Mouse (Mus musculus) midbrain, embryonic 12.5 days (tissue): ENCODE measurements around the gene Smim7. TPM values are rescaled to one million over a fixed set of nuclear protein-coding genes. Genes with fewer than 3 reads are reported as not detected.

ENCODE experiments used
- ATAC-seq: fragments of 200-750 bp; cut with Nextera tagmentation; 2 replicates; pipeline ENCODE4 v1.8.0; 2017; ENCODE audit warnings: low read depth, moderate TSS enrichment, moderate library complexity; ENCODE audit not compliant: low FRiP score
- H3K27ac ChIP-seq: fragments of 300-500 bp; sonication (generic); replicated peaks from 2 replicates; pipeline ENCODE4 v1.5.1; 2016; ENCODE audit warnings: mild to moderate bottlenecking
- H3K27me3 ChIP-seq: fragments of 300-500 bp; sonication (generic); 2 replicates; pipeline ENCODE4 v1.6.1; 2016; ENCODE audit warnings: mild to moderate bottlenecking
- H3K36me3 ChIP-seq: fragments of 300-500 bp; sonication (generic); 2 replicates; pipeline ENCODE4 v1.6.1; 2016
- H3K4me1 ChIP-seq: fragments of 300-500 bp; sonication (generic); 2 replicates; pipeline ENCODE4 v1.6.1; 2016
- H3K4me2 ChIP-seq: fragments of 300-500 bp; sonication (generic); replicated peaks from 2 replicates; pipeline ENCODE4 v1.6.1; 2016; ENCODE audit warnings: mild to moderate bottlenecking, moderate library complexity
- H3K4me3 ChIP-seq: fragments of 300-500 bp; sonication (generic); 2 replicates; pipeline ENCODE4 v1.5.1; 2016; ENCODE audit warnings: mild to moderate bottlenecking
- H3K9ac ChIP-seq: fragments of 300-500 bp; sonication (generic); replicated peaks from 2 replicates; pipeline ENCODE4 v1.6.1; 2016; ENCODE audit warnings: mild to moderate bottlenecking, moderate library complexity
- H3K9me3 ChIP-seq: fragments of 300-500 bp; sonication (generic); 2 replicates; pipeline ENCODE4 v1.6.1; 2016; ENCODE audit warnings: mild to moderate bottlenecking
- WGBS: fragments of 180-500 bp; shearing (Covaris S2); methylation state at CpG from one replicate; pipeline ENCODE4 v1.1.7; 2016; 5-methylcytosine and 5-hydroxymethylcytosine counted together
- microRNA-seq: library from miRNA; unstranded; fragments of <30 nt; microRNA quantifications from one replicate; pipeline ENCODE4, GENCODE M21; 2017
- polyA plus RNA-seq: library from polyadenylated mRNA; unstranded; fragments of >200 nt; fragmentation: Nextera tagmentation; extraction: Ambion mirVana; gene quantifications from 2 replicates; pipeline ENCODE4 v1.2.1, GENCODE M21; 2016

Smim7 gene
- polyA plus RNA-seq, 1 experiment from 2014 or later, result 128 TPM

GRCm38 (mm10) chr8:72534888-72535287 lies 36.0 kb downstream of the Smim7 start:
- Histone ChIP-seq H3K4me2 (no peak overlapping the region), H3K27ac (no peak overlapping the region), H3K9ac (no peak overlapping the region), H3K4me1 (no peaks in the 10 kb centered on the region), H3K9me3 (no peaks in the 10 kb centered on the region), H3K4me3 (no peak overlapping the region), H3K27me3 (no peaks in the 10 kb centered on the region), H3K36me3 (no peaks in the 10 kb centered on the region)
- ATAC-seq, result no peak
- 93% methylated on average over 3 of the region's 3 CpGs for WGBS

DNA sequence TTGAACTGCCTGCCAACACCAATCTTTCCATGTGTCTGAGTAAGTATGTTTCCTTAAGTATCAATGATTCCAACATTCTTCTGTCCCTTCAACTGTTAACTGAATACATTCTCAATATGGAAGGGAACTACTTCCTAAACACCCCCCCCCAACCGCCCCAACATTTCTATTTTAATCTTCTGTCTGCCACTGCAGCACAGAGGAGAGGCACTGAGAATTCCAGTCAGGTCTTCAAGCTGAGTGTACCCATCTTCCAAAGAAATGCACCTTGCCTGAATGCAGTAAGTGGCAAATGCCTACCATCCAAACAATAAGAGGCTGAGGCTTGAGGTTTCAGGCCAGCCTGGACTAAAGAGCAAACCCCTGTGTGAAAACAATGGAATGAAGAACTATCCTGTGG lies 38.8 kb downstream of the Smim7 start:
- Histone ChIP-seq H3K4me2 (no peak overlapping the region), H3K4me3 (no peak overlapping the region), H3K27ac (no peak overlapping the region), H3K9me3 (no peaks in the 10 kb centered on the region), H3K9ac (no peak overlapping the region), H3K36me3 (0 out of 2 replicates have a peak, but pooled peaks cover under 1% of the 10 kb centered on the region), H3K27me3 (no peaks in the 10 kb centered on the region), H3K4me1 (no peaks in the 10 kb centered on the region)
- 100% methylated on average over 1 of the region's 1 CpGs for WGBS
- ATAC-seq, result no peak

DNA sequence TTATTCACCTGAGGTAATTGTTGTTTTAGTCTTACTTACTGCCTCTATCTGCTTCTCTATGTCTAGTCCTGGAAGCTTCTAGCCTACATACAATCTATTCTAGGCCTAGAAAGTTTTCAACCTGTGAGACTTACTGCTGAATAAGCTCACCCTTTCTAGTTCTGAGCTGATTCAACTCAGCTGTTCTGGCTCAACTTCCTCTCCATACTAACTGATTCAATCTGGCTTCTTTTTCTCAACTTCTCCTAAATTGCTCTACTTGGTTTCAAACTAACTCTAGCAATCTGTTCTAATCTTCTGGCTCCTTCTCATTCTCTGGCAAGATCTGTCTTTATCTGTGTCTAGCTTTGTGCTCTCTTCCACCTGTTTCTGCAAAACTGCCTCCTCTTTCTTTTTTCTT lies 49.0 kb downstream of the Smim7 start:
- no peak overlapping the region for H3K9ac ChIP-seq
- H3K27me3 ChIP-seq, result no peaks in the 10 kb centered on the region
- no peak overlapping the region for H3K4me3 ChIP-seq
- H3K4me2 ChIP-seq, result no peak overlapping the region
- H3K9me3 ChIP-seq, result no peaks in the 10 kb centered on the region
- H3K27ac ChIP-seq, result no peak overlapping the region
- 0 out of 2 replicates have a peak, but pooled peaks cover 6% of the 10 kb centered on the region for H3K4me1 ChIP-seq
- peaks cover 6% of the 10 kb centered on the region for H3K36me3 ChIP-seq
- ATAC-seq, result no peak

GRCm38 (mm10) chr8:72517421-72517988 lies 53.4 kb downstream of the Smim7 start:
- 72% methylated on average over 7 of the region's 7 CpGs for WGBS
- Histone ChIP-seq H3K4me3 (no peak overlapping the region), H3K9me3 (no peaks in the 10 kb centered on the region), H3K4me1 (0 out of 2 replicates have a peak, but pooled peaks cover 6% of the 10 kb centered on the region), H3K9ac (no peak overlapping the region; the same call in 1 of the 2 replicates), H3K27ac (no peak overlapping the region), H3K27me3 (no peaks in the 10 kb centered on the region), H3K36me3 (peaks cover 4% of the 10 kb centered on the region; the same call in 1 of the 2 replicates), H3K4me2 (no peak overlapping the region)
- ATAC-seq, result no peak

Small RNAs within 50 kb of the gene (microRNA-seq; reads per million reads assigned to microRNA genes)
- not detected for gene Gm28019

Other genes with a start within 250 kb of the Smim7 start
- 72.9 and 73.2 TPM in 2 replicates for gene Eps15l1, start 149.6 kb downstream of the Smim7 start, polyA plus RNA-seq
- gene Calr3, start 127.2 kb downstream of the Smim7 start, polyA plus RNA-seq, result 1.4 and 1.7 TPM in 2 replicates
- gene 1700030K09Rik, start 127.2 kb downstream of the Smim7 start, polyA plus RNA-seq, result 16.4 and 18.2 TPM in 2 replicates
- 76.6 and 82.8 TPM in 2 replicates for gene Cherp, start 95.9 kb downstream of the Smim7 start, polyA plus RNA-seq
- gene Slc35e1, start 78.5 kb downstream of the Smim7 start, polyA plus RNA-seq, result 23.0 and 24.3 TPM in 2 replicates
- 19.1 and 19.6 TPM in 2 replicates for gene Med26, start 22.8 kb downstream of the Smim7 start, polyA plus RNA-seq
- gene Tmem38a, start 967 bp upstream of the Smim7 start, polyA plus RNA-seq, result 11.0 and 13.5 TPM in 2 replicates
- 0.10 and 0.18 TPM in 2 replicates for gene Nwd1, start 75.6 kb upstream of the Smim7 start, polyA plus RNA-seq
- 157 and 158 TPM in 2 replicates for gene Sin3b, start 152.2 kb upstream of the Smim7 start, polyA plus RNA-seq
- 0.65 and 0.79 TPM in 2 replicates for gene F2rl3, start 190.8 kb upstream of the Smim7 start, polyA plus RNA-seq